Mouse (Mus musculus) CH12.LX (cell line): ENCODE results near the gene Ppp2r2d. TPM values are rescaled to one million over a fixed set of nuclear protein-coding genes. Genes with fewer than 3 reads are reported as not detected.

Experiments used
- DNase-seq: peaks from one replicate; pipeline ENCODE4 v3.0.0-alpha.2; 2013; ENCODE audit errors: extremely low read depth
- H3K27ac ChIP-seq: 2 replicates; pipeline ENCODE4 v1.5.1; 2012; ENCODE audit warnings: low read depth, mild to moderate bottlenecking, control low read depth, moderate library complexity; ENCODE audit not compliant: insufficient read depth
- H3K27me3 ChIP-seq: replicated peaks from 2 replicates; pipeline ENCODE3; 2012; ENCODE audit warnings: inconsistent platforms
- H3K36me3 ChIP-seq, 2 experiments: replicated peaks in 1 of 2; 2 replicates each; pipeline versions ENCODE3 to v1.6.1; 2012; ENCODE audit warnings: inconsistent platforms in 1 of 2, low read length in 1 of 2, mild to moderate bottlenecking in 1 of 2, mixed read lengths in 1 of 2, moderate library complexity in 1 of 2; ENCODE audit not compliant: control insufficient read depth in 1 of 2, insufficient read depth in 1 of 2
- H3K4me1 ChIP-seq, 2 experiments: 2 replicates each; pipeline ENCODE4 v1.6.1; 2012; ENCODE audit warnings: inconsistent platforms in 1 of 2, moderate library complexity in 1 of 2; ENCODE audit not compliant: insufficient read depth in 2 of 2, control insufficient read depth in 1 of 2
- H3K4me2 ChIP-seq: 2 replicates; pipeline ENCODE4 v1.6.1; 2012; ENCODE audit warnings: low read depth, mild to moderate bottlenecking, control low read depth; ENCODE audit not compliant: poor library complexity, insufficient read depth, severe bottlenecking
- H3K4me3 ChIP-seq, 3 experiments: fragments of 150-350 bp in 1 of 3; sonication (generic) in 1 of 3; replicated peaks in 1 of 3; 2 replicates each; pipeline versions ENCODE3 to v1.5.1; 2011 to 2012; ENCODE audit warnings: low read depth in 2 of 3, low read length in 2 of 3, mild to moderate bottlenecking in 2 of 3, moderate library complexity in 2 of 3, control low read depth in 1 of 3, improper control_type of control experiment in 1 of 3, inconsistent platforms in 1 of 3, mixed read lengths in 1 of 3; ENCODE audit not compliant: poor library complexity in 1 of 3
- H3K79me2 ChIP-seq: replicated peaks from 2 replicates; pipeline ENCODE4 v1.6.1; 2012; ENCODE audit warnings: mild to moderate bottlenecking, moderate library complexity; ENCODE audit not compliant: control insufficient read depth, poor library complexity, insufficient read depth, severe bottlenecking; ENCODE audit errors: extremely low read depth
- H3K9ac ChIP-seq: 2 replicates; pipeline ENCODE4 v1.6.1; 2012; ENCODE audit warnings: low read depth, mild to moderate bottlenecking, control low read depth, moderate library complexity; ENCODE audit not compliant: insufficient read depth
- H3K9me3 ChIP-seq: replicated peaks from 2 replicates; pipeline ENCODE3; 2012; ENCODE audit warnings: low read length, inconsistent platforms, mixed read lengths
- CTCF ChIP-seq, 2 experiments: IDR thresholded peaks in 1 of 2; conservative IDR thresholded peaks in 1 of 2; 2 replicates each; pipeline ENCODE4 v1.5.1; 2011 to 2012; ENCODE audit warnings: low read depth in 2 of 2, low read length in 2 of 2, improper control_type of control experiment in 1 of 2, inconsistent platforms in 1 of 2, mild to moderate bottlenecking in 1 of 2, moderate library complexity in 1 of 2
- ETS1 ChIP-seq: conservative IDR thresholded peaks from 2 replicates; pipeline ENCODE4 v1.6.1; 2012; ENCODE audit warnings: low read depth, mild to moderate bottlenecking, inconsistent platforms, low read length, improper control_type of control experiment, moderate library complexity
- HCFC1 ChIP-seq: IDR thresholded peaks from 2 replicates; pipeline ENCODE4 v1.6.1; 2012; ENCODE audit warnings: low read depth, mild to moderate bottlenecking, inconsistent platforms, low read length, improper control_type of control experiment
- JUN ChIP-seq: IDR thresholded peaks from 2 replicates; pipeline ENCODE4 v1.6.1; 2011; ENCODE audit warnings: low read depth, mild to moderate bottlenecking, low read length, improper control_type of control experiment, moderate library complexity; ENCODE audit not compliant: insufficient read depth
- MAFK ChIP-seq: IDR thresholded peaks from 2 replicates; pipeline ENCODE4 v1.6.1; 2011; ENCODE audit warnings: low read length, improper control_type of control experiment; ENCODE audit not compliant: insufficient replicate concordance
- MAZ ChIP-seq: IDR thresholded peaks from 2 replicates; pipeline ENCODE4 v1.6.1; 2012; ENCODE audit warnings: low read depth, mild to moderate bottlenecking, inconsistent platforms, low read length, improper control_type of control experiment, moderate library complexity
- NELFE ChIP-seq: IDR thresholded peaks from 2 replicates; pipeline ENCODE4 v1.6.1; 2011; ENCODE audit warnings: low read depth, low read length, improper control_type of control experiment
- RAD21 ChIP-seq: IDR thresholded peaks from 2 replicates; pipeline ENCODE4 v1.6.1; 2011; ENCODE audit warnings: low read depth, mild to moderate bottlenecking, low read length, improper control_type of control experiment, moderate library complexity
- SMC3 ChIP-seq: IDR thresholded peaks from 2 replicates; pipeline ENCODE4 v1.6.1; 2011; ENCODE audit warnings: low read depth, low read length, improper control_type of control experiment
- TCF12 ChIP-seq: IDR thresholded peaks from 2 replicates; pipeline ENCODE4 v1.6.1; 2014; ENCODE audit warnings: low read depth, mild to moderate bottlenecking, inconsistent platforms, low read length, improper control_type of control experiment
- UBTF ChIP-seq: IDR thresholded peaks from 2 replicates; pipeline ENCODE4 v1.6.1; 2012; ENCODE audit warnings: low read depth, mild to moderate bottlenecking, inconsistent platforms, low read length, improper control_type of control experiment, moderate library complexity
- USF2 ChIP-seq: conservative IDR thresholded peaks from 2 replicates; pipeline ENCODE4 v1.6.1; 2011; ENCODE audit warnings: low read depth, low read length, improper control_type of control experiment
- ZKSCAN1 ChIP-seq: IDR thresholded peaks from 2 replicates; pipeline ENCODE4 v1.6.1; 2012; ENCODE audit warnings: low read depth, inconsistent platforms, low read length, improper control_type of control experiment, borderline replicate concordance
- dilution Hi-C: fragments of 300-500 bp; cut with MboI; formaldehyde crosslinking; loops from 2 replicates; pipeline ENCODE4 v1.14.3; 2020; ENCODE audit warnings: low sequenced_read_pairs; ENCODE audit not compliant: extremely low pct_unique_long_range_greater_than_20kb, extremely low pct_ligation_motif_present
- in situ Hi-C: fragments of 300-500 bp; cut with MboI; formaldehyde crosslinking; loops from 3 replicates; pipeline ENCODE4 v1.14.3; 2019; ENCODE audit warnings: low sequenced_read_pairs, low pct_ligation_motif_present, low pct_unique_long_range_greater_than_20kb, mixed read lengths
- polyA plus RNA-seq: library from polyadenylated mRNA; unstranded; fragments of >175 nt; gene quantifications from 2 replicates; pipeline ENCODE4 v1.2.1, GENCODE M21; 2012; ENCODE audit warnings: low read depth; ENCODE audit not compliant: insufficient read length
- total RNA-seq, 2 experiments: library from RNA; depleted of rRNA; stranded (reverse); fragments of 300-350 nt in 1 of 2; fragments of >200 nt in 1 of 2; gene quantifications; 2 replicates each; pipeline ENCODE4 v1.2.3; 2012 to 2014

Gene Ppp2r2d
- total and polyA plus RNA-seq, 3 experiments: 24.3 to 54.1 (median 46.0) TPM

GRCm38 (mm10) chr7:138813213-138813875 is 32.5 kb upstream of the Ppp2r2d start:
- no peaks in the 10 kb centered on the region for H3K79me2 ChIP-seq
- dilution Hi-C loops: no loop called here

DNA sequence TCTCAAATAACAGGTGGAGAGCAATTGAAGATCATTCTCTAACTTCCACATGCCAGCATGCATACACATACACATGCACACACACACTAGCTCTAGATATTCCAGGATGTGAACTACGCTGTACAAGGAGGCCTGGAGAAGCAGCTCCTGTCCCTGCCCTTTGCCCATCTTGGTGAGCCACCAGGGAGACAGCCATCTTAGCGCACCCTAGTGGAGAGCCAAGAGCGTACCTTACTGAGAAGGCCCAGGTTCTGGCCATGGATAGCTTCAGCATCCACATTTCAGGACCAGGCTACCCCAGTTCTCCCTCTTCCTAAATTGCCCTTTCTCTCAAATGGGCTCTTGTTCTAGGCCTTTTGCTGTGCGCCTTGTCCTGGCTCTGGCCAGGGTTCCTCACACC is 27.6 kb upstream of the Ppp2r2d start:
- Histone ChIP-seq H3K4me1 (no peaks in the 10 kb centered on the region), H3K27ac (no peak overlapping the region), H3K4me3 (no peak overlapping the region), H3K4me2 (no peak overlapping the region), H3K36me3 (no peaks in the 10 kb centered on the region), H3K9ac (no peak overlapping the region), H3K79me2 (no peaks in the 10 kb centered on the region), H3K9me3 (peaks cover 5% of the 10 kb centered on the region), H3K27me3 (peaks cover 90% of the 10 kb centered on the region)
- dilution Hi-C loops: no loop called here
- DNase-seq: peak; percentile 10
- TF ChIP-seq USF2 (no peak), RAD21 (peak; percentile 21), HCFC1 (no peak), CTCF (conservative IDR thresholded peaks at IDR 0.05 in 1 of 2, IDR thresholded peaks at IDR 0.05 in 1 of 2; ENCODE audit: low read depth in 2 of 2, low read length in 2 of 2) (peak in 1 of 2 experiments; percentile 57; a peak in 2 of 4 replicates), MAZ (no peak), TCF12 (no peak), MAFK (no peak), JUN (no peak), ZKSCAN1 (no peak), UBTF (no peak), NELFE (no peak), SMC3 (0 out of 2 replicates have a peak, but pooled peaks have one; percentile 18)
- in situ Hi-C loops: no loop called here

More at GRCm38 (mm10) chr7:138813213-138813875, 32.5 kb upstream of the Ppp2r2d start:
- H3K4me2 ChIP-seq: no peak overlapping the region
- in situ Hi-C loops: no loop called here
- H3K9ac ChIP-seq: no peak overlapping the region
- no peak overlapping the region for H3K27ac ChIP-seq
- H3K36me3 ChIP-seq: no peaks in the 10 kb centered on the region
- no peaks in the 10 kb centered on the region for H3K9me3 ChIP-seq
- DNase-seq: no peak
- H3K4me1 ChIP-seq: no peaks in the 10 kb centered on the region
- H3K27me3 ChIP-seq: peaks cover 90% of the 10 kb centered on the region
- TF ChIP-seq ETS1 (no peak), RAD21 (no peak)
- H3K4me3 ChIP-seq: no peak overlapping the region
